In the genomic region with DNA sequence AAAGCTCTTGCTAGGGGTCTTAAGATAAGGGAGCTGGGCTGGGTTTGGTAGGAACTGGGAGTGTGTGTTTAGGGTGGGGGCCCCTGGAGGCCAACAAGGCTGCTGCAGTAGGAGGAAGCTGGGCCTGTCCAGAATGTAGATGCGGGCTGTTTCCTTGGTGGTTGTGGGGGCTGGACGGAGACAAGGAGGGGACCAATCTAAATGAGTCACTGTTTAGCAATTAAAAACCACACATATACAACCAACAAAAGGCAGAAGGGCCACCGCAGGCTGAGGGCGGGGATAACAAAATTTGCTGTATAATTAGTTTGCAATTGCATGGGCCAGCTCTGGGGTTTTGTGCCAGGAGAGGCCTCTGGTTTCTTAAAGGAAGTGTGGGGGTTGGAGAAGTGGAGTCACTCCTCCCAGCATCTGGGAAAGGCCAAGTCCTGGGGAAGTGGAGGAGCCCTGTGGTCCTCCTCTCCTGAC, we compare ENCODE assay signal across 8 mouse cellular contexts. TPM values are rescaled to one million over a fixed set of nuclear protein-coding genes. Genes with fewer than 3 reads are reported as not detected.
DNase-seq lines count a peak whose midpoint lies in the region; ATAC-seq lines count a peak whose summit lies in the region.

No protein-coding gene starts in this region.

- H3K27ac ChIP-seq in forebrain, embryonic 16.5 days (ENCODE audit: low read length), result peak overlapping the region; percentile 100
- H3K27ac ChIP-seq in hindbrain, embryonic 14.5 days, result peak overlapping the region; percentile 100
- peak overlapping the region; percentile 100 for H3K27ac ChIP-seq in midbrain, embryonic 15.5 days

- no peaks in the 10 kb centered on the region for H3K9me3 ChIP-seq in forebrain, embryonic 16.5 days (ENCODE audit: control insufficient read depth, low read length)
- H3K9me3 ChIP-seq in hindbrain, embryonic 14.5 days (ENCODE audit: control insufficient read depth, low read length), result no peaks in the 10 kb centered on the region
- no peaks in the 10 kb centered on the region for H3K9me3 ChIP-seq in midbrain, embryonic 15.5 days

- H3K4me2 ChIP-seq in forebrain, embryonic 16.5 days (ENCODE audit: low read length), result peak overlapping the region; percentile 73
- peak overlapping the region; percentile 96 for H3K4me2 ChIP-seq in hindbrain, embryonic 14.5 days (replicated peaks)
- peak overlapping the region; percentile 72 for H3K4me2 ChIP-seq in midbrain, embryonic 15.5 days

- DNase-seq in cerebellum, postnatal 10 days, result peak; percentile 48 to 51
- DNase-seq in cerebellum, adult 11 months, result no peak
- peak; percentile 70 for DNase-seq in MN1 (ENCODE audit: low spot score)
- no peak for DNase-seq in hindbrain, embryonic 14.5 days (ENCODE audit: low spot score)
- peak; percentile 74 for DNase-seq in liver
- no peak for DNase-seq in frontal cortex, postnatal 25 days (ENCODE audit: low spot score in 2 of 2)

- WGBS in forebrain, embryonic 16.5 days, result 0% methylated on average over 4 of the region's 4 CpGs
- 2% methylated on average over 4 of the region's 4 CpGs for WGBS in hindbrain, embryonic 14.5 days
- 0% methylated on average over 4 of the region's 4 CpGs for WGBS in midbrain, embryonic 15.5 days

- H3K9ac ChIP-seq in forebrain, embryonic 16.5 days (replicated peaks; ENCODE audit: low read depth, low read length), result peak overlapping the region; percentile 97
- H3K9ac ChIP-seq in hindbrain, embryonic 14.5 days, result peak overlapping the region; percentile 99
- H3K9ac ChIP-seq in midbrain, embryonic 15.5 days, result peak overlapping the region; percentile 96

- H3K4me3 ChIP-seq in forebrain, embryonic 16.5 days (replicated peaks; ENCODE audit: low read length), result peak overlapping the region; percentile 91
- H3K4me3 ChIP-seq in hindbrain, embryonic 14.5 days (replicated peaks; ENCODE audit: low read length), result peak overlapping the region; percentile 97
- peak overlapping the region; percentile 93 for H3K4me3 ChIP-seq in midbrain, embryonic 15.5 days

- peaks cover 6% of the 10 kb centered on the region; the same call in 1 of the 2 replicates for H3K36me3 ChIP-seq in forebrain, embryonic 16.5 days (ENCODE audit: control insufficient read depth, insufficient read depth)
- peaks cover 28% of the 10 kb centered on the region for H3K36me3 ChIP-seq in hindbrain, embryonic 14.5 days (replicated peaks; ENCODE audit: control insufficient read depth, insufficient read depth)
- no peaks in the 10 kb centered on the region for H3K36me3 ChIP-seq in midbrain, embryonic 15.5 days (replicated peaks)

- no peaks in the 10 kb centered on the region for H3K27me3 ChIP-seq in forebrain, embryonic 16.5 days (replicated peaks; ENCODE audit: control insufficient read depth, insufficient read depth, low read length)
- no peaks in the 10 kb centered on the region for H3K27me3 ChIP-seq in hindbrain, embryonic 14.5 days (ENCODE audit: control insufficient read depth, insufficient read depth, low read length)
- no peaks in the 10 kb centered on the region for H3K27me3 ChIP-seq in midbrain, embryonic 15.5 days (replicated peaks)

- no peak for ATAC-seq in forebrain, embryonic 16.5 days
- ATAC-seq in hindbrain, embryonic 14.5 days (ENCODE audit: low FRiP score), result no peak
- no peak for ATAC-seq in midbrain, embryonic 15.5 days (replicated peaks)

- peaks cover 48% of the 10 kb centered on the region for H3K4me1 ChIP-seq in forebrain, embryonic 16.5 days (replicated peaks; ENCODE audit: control insufficient read depth, insufficient read depth, low read length)
- H3K4me1 ChIP-seq in hindbrain, embryonic 14.5 days (replicated peaks; ENCODE audit: control insufficient read depth, insufficient read depth, low read length), result peaks cover 51% of the 10 kb centered on the region
- H3K4me1 ChIP-seq in midbrain, embryonic 15.5 days, result peaks cover 54% of the 10 kb centered on the region

RNA-seq across cellular contexts. Expression of gene Trim8, which starts 2.6 kb away (rescaled TPM):
- polyA plus RNA-seq in forebrain, embryonic 16.5 days (2015; fragmentation: Nextera tagmentation; extraction: Ambion mirVana), result 24.5 and 27.7 TPM in 2 replicates
- 37.5 and 39.4 TPM in 2 replicates for polyA plus RNA-seq in hindbrain, embryonic 14.5 days (2014; fragmentation: Nextera tagmentation; extraction: Ambion mirVana)
- 29.9 and 30.5 TPM in 2 replicates for polyA plus RNA-seq in midbrain, embryonic 15.5 days (2015; fragmentation: Nextera tagmentation; extraction: Ambion mirVana)

Comparison
In these comparisons a context has a peak if more than half of its experiments do, and no peak if none do; other contexts are left out.
1. DNase-seq: peak in cerebellum, postnatal 10 days (2 of 2), MN1 (single experiment) and liver (single experiment); none in cerebellum, adult 11 months (single experiment), hindbrain, embryonic 14.5 days (single experiment) and frontal cortex, postnatal 25 days (0 of 2).
2. Peak in every context shown above with its lines, with median percentiles within 50 percentile points of each other: H3K27ac ChIP-seq, H3K4me2 ChIP-seq, H3K4me3 ChIP-seq and H3K9ac ChIP-seq.